Comparison of ENCODE assay signal across 8 mouse cellular contexts in genomic region chr7:98171141-98172073, GRCm38 (mm10). TPM values are rescaled to one million over a fixed set of nuclear protein-coding genes. Genes with fewer than 3 reads are reported as not detected.
A peak's percentile ranks its signal among the peaks of the same experiment; 100 is the strongest.
DNase-seq lines count a peak whose midpoint lies in the region; ATAC-seq and TF ChIP-seq lines count a peak whose summit lies in the region.

No protein-coding gene starts in this region.

- no peaks in the 10 kb centered on the region for H3K9me3 ChIP-seq in intestine, embryonic 15.5 days

- peaks cover 5% of the 10 kb centered on the region; the same call in 1 of the 2 replicates for H3K79me2 ChIP-seq in macrophage (ENCODE audit: inconsistent target)

- H3K27me3 ChIP-seq in kidney, adult 2 months (replicated peaks; ENCODE audit: control insufficient read depth, insufficient read depth, low read length) = no peaks in the 10 kb centered on the region
- H3K27me3 ChIP-seq in intestine, embryonic 15.5 days (replicated peaks) = no peaks in the 10 kb centered on the region

- H3K27ac ChIP-seq in kidney, adult 2 months (ENCODE audit: insufficient read depth, low read depth, low read length) = peak overlapping the region; percentile 18
- H3K27ac ChIP-seq in bone marrow, adult 2 months (ENCODE audit: control insufficient read depth, insufficient read depth, low read depth, low read length, poor library complexity) = peak overlapping the region; percentile 89
- H3K27ac ChIP-seq in intestine, embryonic 15.5 days = no peak overlapping the region
- H3K27ac ChIP-seq in macrophage = peak overlapping the region; percentile 79

- no peak for TF ChIP-seq CTCF in kidney, adult 2 months (conservative IDR thresholded peaks at IDR 0.05; ENCODE audit: insufficient read depth, insufficient read length, low read depth, low read length)
- TF ChIP-seq CTCF in bone marrow, adult 2 months (IDR thresholded peaks at IDR 0.05; ENCODE audit: control insufficient read depth, insufficient read depth, low read length) = no peak

- H3K9ac ChIP-seq in intestine, embryonic 15.5 days = no peak overlapping the region

- 66% methylated on average over 6 of the region's 6 CpGs for whole genome bisulfite sequencing in kidney, adult 2 months
- WGBS in bone marrow, adult 2 months = 19% methylated on average over 6 of the region's 6 CpGs
- WGBS in intestine, embryonic 15.5 days = 81% methylated on average over 6 of the region's 6 CpGs
- WGBS in macrophage (ENCODE audit: missing documents) = 8% methylated on average over 4 of the region's 6 CpGs

- H3K36me3 ChIP-seq in kidney, adult 2 months (ENCODE audit: control insufficient read depth, insufficient read depth, low read length) = no peaks in the 10 kb centered on the region
- H3K36me3 ChIP-seq in intestine, embryonic 15.5 days = no peaks in the 10 kb centered on the region
- H3K36me3 ChIP-seq in macrophage (ENCODE audit: inconsistent target) = no peaks in the 10 kb centered on the region

- no peak for TF ChIP-seq POLR2A in kidney, adult 2 months (IDR thresholded peaks at IDR 0.05; ENCODE audit: low read depth, low read length)
- TF ChIP-seq POLR2A in bone marrow, adult 2 months (IDR thresholded peaks at IDR 0.05; ENCODE audit: borderline replicate concordance, control insufficient read depth, low read depth, low read length) = peak; percentile 42; the same call in 1 of the 2 replicates

- H3K4me1 ChIP-seq in kidney, adult 2 months (ENCODE audit: control insufficient read depth, insufficient read depth, low read length) = peaks cover 10% of the 10 kb centered on the region
- H3K4me1 ChIP-seq in bone marrow, adult 2 months (ENCODE audit: control insufficient read depth, insufficient read depth, low read length) = peaks cover 7% of the 10 kb centered on the region
- peaks cover 18% of the 10 kb centered on the region for H3K4me1 ChIP-seq in intestine, embryonic 15.5 days (replicated peaks)

- DNase-seq in kidney, adult 2 months = peak; percentile 22
- DNase-seq in kidney, postnatal 14 days = no peak
- peak; percentile 99 for DNase-seq in heart, adult 11 months
- DNase-seq in thymus, postnatal 25 days = no peak

- no peak overlapping the region for H3K4me3 ChIP-seq in kidney, adult 2 months (ENCODE audit: insufficient read depth, low read depth, low read length)
- no peak overlapping the region for H3K4me3 ChIP-seq in bone marrow, adult 2 months (replicated peaks; ENCODE audit: control insufficient read depth, low read depth, low read length)
- H3K4me3 ChIP-seq in intestine, embryonic 15.5 days (replicated peaks) = no peak overlapping the region
- H3K4me3 ChIP-seq in macrophage (ENCODE audit: inconsistent target) = no peak overlapping the region

- no peak overlapping the region for H3K4me2 ChIP-seq in intestine, embryonic 15.5 days (replicated peaks)

- peak; percentile 67 for ATAC-seq in intestine, embryonic 15.5 days
- no peak for ATAC-seq in inflammation-experienced regulatory T-cells, adult 6 months

RNA-seq across cellular contexts. Expression of gene Capn5, which starts 6.7 kb away (rescaled TPM):
- polyA plus RNA-seq in kidney, adult 2 months (2012; rRNA removed) = 13.8 and 14.6 TPM in 2 replicates
- polyA plus RNA-seq in bone marrow, adult 2 months (2011; ENCODE audit: insufficient read depth, insufficient read length, low replicate concordance, missing spikeins) = 16.3 and 17.2 TPM in 2 replicates
- 10.2 TPM in 2 replicates for polyA plus RNA-seq in intestine, embryonic 15.5 days (2015; fragmentation: Nextera tagmentation; extraction: Ambion mirVana)
- 10 to 100 TPM in 1 of 26 experiments, 1 to 10 TPM in 24, under 1 TPM in 1; 0.82 to 23.3 (median 4.9) TPM for total RNA-seq in macrophage (2018; cell fraction: chromatin; rRNA removed)
- total RNA-seq in macrophage (2018; cell fraction: cytosol; rRNA removed) = 10 to 100 TPM in 9 of 26 experiments, 1 to 10 TPM in 17; 3.8 to 13.8 (median 7.2) TPM
- 10 to 100 TPM in 4 of 26 experiments, 1 to 10 TPM in 22; 1.8 to 16.9 (median 5.3) TPM for total RNA-seq in macrophage (2018; cell fraction: nucleus; rRNA removed)
- 5.5 to 8.5 TPM (median 5.9 TPM) in 3 replicates for polyA plus RNA-seq in macrophage (2018)
- polyA plus RNA-seq in inflammation-experienced regulatory T-cells, adult 6 months (2017; shearing (Covaris generic)) = 1 to 10 TPM in 2 of 3 experiments, under 1 TPM in 1; 0.77 to 3.2 (median 2.4) TPM

RNA-seq across cellular contexts. Expression of gene Omp, which starts 26.1 kb away (rescaled TPM):
- 0.53 and 1.3 TPM in 2 replicates for polyA plus RNA-seq in kidney, adult 2 months (2012; rRNA removed)
- 2.1 and 4.7 TPM in 2 replicates for polyA plus RNA-seq in bone marrow, adult 2 months (2011; ENCODE audit: insufficient read depth, insufficient read length, low replicate concordance, missing spikeins)
- 0.23 and 0.49 TPM in 2 replicates for polyA plus RNA-seq in intestine, embryonic 15.5 days (2015; fragmentation: Nextera tagmentation; extraction: Ambion mirVana)
- 10 to 100 TPM in 1 of 26 experiments, 1 to 10 TPM in 19, under 1 TPM in 6; 0.51 to 12.4 (median 2.4) TPM for total RNA-seq in macrophage (2018; cell fraction: chromatin; rRNA removed)
- under 1 TPM in 17 of 26 experiments, not detected in 9; 0.03 to 0.23 (median 0.10) TPM for total RNA-seq in macrophage (2018; cell fraction: cytosol; rRNA removed)
- 10 to 100 TPM in 1 of 26 experiments, 1 to 10 TPM in 9, under 1 TPM in 14, not detected in 2; 0.22 to 11.7 (median 0.89) TPM for total RNA-seq in macrophage (2018; cell fraction: nucleus; rRNA removed)
- 0.11 TPM in 1 of 3 replicates, not detected in the others for polyA plus RNA-seq in macrophage (2018)
- not detected for polyA plus RNA-seq in inflammation-experienced regulatory T-cells, adult 6 months (2017; shearing (Covaris generic))

RNA-seq across cellular contexts. Expression of gene B3gnt6, which starts 27.9 kb away (rescaled TPM):
- polyA plus RNA-seq in kidney, adult 2 months (2012; rRNA removed) = 0.07 TPM in 1 of 2 replicates, not detected in the other
- 0.62 TPM in 1 of 2 replicates, not detected in the other for polyA plus RNA-seq in bone marrow, adult 2 months (2011; ENCODE audit: insufficient read depth, insufficient read length, low replicate concordance, missing spikeins)
- polyA plus RNA-seq in intestine, embryonic 15.5 days (2015; fragmentation: Nextera tagmentation; extraction: Ambion mirVana) = 0.05 and 0.06 TPM in 2 replicates
- under 1 TPM in 16 of 26 experiments, not detected in 10; 0.21 to 0.95 (median 0.49) TPM for total RNA-seq in macrophage (2018; cell fraction: chromatin; rRNA removed)
- under 1 TPM in 18 of 26 experiments, not detected in 8; 0.03 to 0.18 (median 0.08) TPM for total RNA-seq in macrophage (2018; cell fraction: cytosol; rRNA removed)
- 1 to 10 TPM in 1 of 26 experiments, under 1 TPM in 13, not detected in 12; 0.23 to 1.3 (median 0.38) TPM for total RNA-seq in macrophage (2018; cell fraction: nucleus; rRNA removed)
- 0.18 TPM in 1 of 3 replicates, not detected in the others for polyA plus RNA-seq in macrophage (2018)
- polyA plus RNA-seq in inflammation-experienced regulatory T-cells, adult 6 months (2017; shearing (Covaris generic)) = under 1 TPM in 1 of 3 experiments, not detected in 2; 0.13 TPM

RNA-seq across cellular contexts. Expression of gene Myo7a, which starts 52.1 kb away (rescaled TPM):
- 24.6 and 29.8 TPM in 2 replicates for polyA plus RNA-seq in kidney, adult 2 months (2012; rRNA removed)
- polyA plus RNA-seq in bone marrow, adult 2 months (2011; ENCODE audit: insufficient read depth, insufficient read length, low replicate concordance, missing spikeins) = 19.5 and 27.0 TPM in 2 replicates
- 21.5 and 25.7 TPM in 2 replicates for polyA plus RNA-seq in intestine, embryonic 15.5 days (2015; fragmentation: Nextera tagmentation; extraction: Ambion mirVana)
- 100 to 1,000 TPM in 3 of 26 experiments, 10 to 100 TPM in 22, 1 to 10 TPM in 1; 6.6 to 104 (median 61.0) TPM for total RNA-seq in macrophage (2018; cell fraction: chromatin; rRNA removed)
- 10 to 100 TPM; 12.8 to 41.8 (median 21.1) TPM for total RNA-seq in macrophage (2018; cell fraction: cytosol; rRNA removed)
- 100 to 1,000 TPM in 1 of 26 experiments, 10 to 100 TPM in 22, 1 to 10 TPM in 3; 6.1 to 122 (median 36.1) TPM for total RNA-seq in macrophage (2018; cell fraction: nucleus; rRNA removed)
- polyA plus RNA-seq in macrophage (2018) = 19.5 to 48.5 TPM (median 22.7 TPM) in 3 replicates
- polyA plus RNA-seq in inflammation-experienced regulatory T-cells, adult 6 months (2017; shearing (Covaris generic)) = 1 to 10 TPM; 1.4 to 2.1 (median 1.7) TPM

Comparison
In these comparisons a context has a peak if more than half of its experiments do, and no peak if none do; other contexts are left out.
1. DNase-seq: peak in kidney, adult 2 months (single experiment) and heart, adult 11 months (single experiment); none in kidney, postnatal 14 days (single experiment) and thymus, postnatal 25 days (single experiment).